Mouse (Mus musculus) left cerebral cortex, postnatal 10 days (tissue): ENCODE data around the gene Hoxa2. TPM values are rescaled to one million over a fixed set of nuclear protein-coding genes. Genes with fewer than 3 reads are reported as not detected.

Experiments
- total RNA-seq, 2 experiments: library from RNA; stranded (reverse); gene quantifications; 2 replicates each; pipeline ENCODE4 v1.2.3; 2021

Hoxa2 gene
- total RNA-seq, 2 experiments from 2014 or later: not detected

Other genes with a start within 250 kb of the Hoxa2 start
- gene Skap2, start 152.3 kb downstream of the Hoxa2 start, total RNA-seq: 1 to 10 TPM; 6.4 to 7.7 TPM
- gene Hoxa1, start 6.5 kb downstream of the Hoxa2 start, total RNA-seq: not detected
- gene 5730596B20Rik, start 12.7 kb upstream of the Hoxa2 start, total RNA-seq: not detected
- not detected for gene Hoxa4, start 26.9 kb upstream of the Hoxa2 start, total RNA-seq
- gene Hoxa5, start 39.8 kb upstream of the Hoxa2 start, total RNA-seq: not detected
- not detected for gene Hoxa6, start 43.9 kb upstream of the Hoxa2 start, total RNA-seq
- gene Hoxa3, start 48.5 kb upstream of the Hoxa2 start, total RNA-seq: not detected
- not detected for gene Gm28308, start 48.5 kb upstream of the Hoxa2 start, total RNA-seq
- not detected for gene Hoxa7, start 57.0 kb upstream of the Hoxa2 start, total RNA-seq
- gene Hoxa9, start 66.3 kb upstream of the Hoxa2 start, total RNA-seq: not detected
- gene Hoxa10, start 76.0 kb upstream of the Hoxa2 start, total RNA-seq: not detected
- gene Hoxa11, start 81.0 kb upstream of the Hoxa2 start, total RNA-seq: not detected
- gene Hoxa13, start 96.0 kb upstream of the Hoxa2 start, total RNA-seq: not detected
- gene Evx1, start 148.7 kb upstream of the Hoxa2 start, total RNA-seq: not detected